Mouse (Mus musculus) kidney, embryonic 14.5 days (tissue): ENCODE results near the gene Phactr3. TPM values are rescaled to one million over a fixed set of nuclear protein-coding genes. Genes with fewer than 3 reads are reported as not detected.

Experiments used
- ATAC-seq: fragments of 200-750 bp; cut with Nextera tagmentation; 2 replicates; pipeline ENCODE4 v1.8.0; 2017; ENCODE audit warnings: moderate number of reproducible peaks, mild to moderate bottlenecking, moderate TSS enrichment, moderate library complexity; ENCODE audit not compliant: low FRiP score, low TSS enrichment
- H3K27ac ChIP-seq: fragments of 300-500 bp; sonication (generic); 2 replicates; pipeline ENCODE4 v1.5.1; 2014; ENCODE audit warnings: low read depth, mild to moderate bottlenecking, low read length, moderate library complexity, mixed read lengths
- H3K27me3 ChIP-seq: fragments of 300-500 bp; sonication (generic); 2 replicates; pipeline ENCODE4 v1.6.1; 2014; ENCODE audit warnings: mild to moderate bottlenecking, low read length; ENCODE audit not compliant: control insufficient read depth, insufficient read depth
- H3K36me3 ChIP-seq: fragments of 300-500 bp; sonication (generic); 2 replicates; pipeline ENCODE4 v1.6.1; 2014; ENCODE audit warnings: low read length, mixed read lengths; ENCODE audit not compliant: control insufficient read depth, insufficient read depth
- H3K4me1 ChIP-seq: fragments of 300-500 bp; sonication (generic); 2 replicates; pipeline ENCODE4 v1.6.1; 2014; ENCODE audit warnings: low read length, mixed read lengths; ENCODE audit not compliant: control insufficient read depth, insufficient read depth
- H3K4me2 ChIP-seq: fragments of 300-500 bp; sonication (generic); replicated peaks from 2 replicates; pipeline ENCODE4 v1.6.1; 2014; ENCODE audit warnings: low read depth, mild to moderate bottlenecking, low read length
- H3K4me3 ChIP-seq: fragments of 300-500 bp; sonication (generic); 2 replicates; pipeline ENCODE4 v1.5.1; 2014; ENCODE audit warnings: mild to moderate bottlenecking, low read length
- H3K9ac ChIP-seq: fragments of 300-500 bp; sonication (generic); 2 replicates; pipeline ENCODE4 v1.6.1; 2014; ENCODE audit warnings: low read depth, mild to moderate bottlenecking, low read length, moderate library complexity
- H3K9me3 ChIP-seq: fragments of 300-500 bp; sonication (generic); 2 replicates; pipeline ENCODE4 v1.6.1; 2016; ENCODE audit warnings: low read length; ENCODE audit not compliant: control insufficient read depth
- WGBS: fragments of 180-500 bp; shearing (Covaris S2); extraction: QIAGEN DNeasy Blood & Tissue Kit; methylation state at CpG from one replicate; pipeline ENCODE4 v1.1.7; 2014; 5-methylcytosine and 5-hydroxymethylcytosine counted together
- polyA plus RNA-seq: library from polyadenylated mRNA; unstranded; fragments of >200 nt; fragmentation: Nextera tagmentation; extraction: Ambion mirVana; gene quantifications from 2 replicates; pipeline ENCODE4 v1.2.1, GENCODE M21; 2014

The Phactr3 gene
- polyA plus RNA-seq, 1 experiment from 2014 or later, result 0.95 TPM

GRCm38 (mm10) chr2:178120651-178121374, 2.0 kb downstream of the Phactr3 start:
- H3K9me3 ChIP-seq, result no peaks in the 10 kb centered on the region
- H3K9ac ChIP-seq, result no peak overlapping the region
- H3K4me2 ChIP-seq, result no peak overlapping the region
- WGBS, result 90% methylated on average over 8 of the region's 8 CpGs
- no peak overlapping the region for H3K27ac ChIP-seq
- no peak overlapping the region for H3K4me3 ChIP-seq
- no peaks in the 10 kb centered on the region for H3K36me3 ChIP-seq
- no peak for ATAC-seq
- peaks cover 15% of the 10 kb centered on the region; the same call in 1 of the 2 replicates for H3K4me1 ChIP-seq
- peaks cover 4% of the 10 kb centered on the region; the same call in 1 of the 2 replicates for H3K27me3 ChIP-seq

DNA sequence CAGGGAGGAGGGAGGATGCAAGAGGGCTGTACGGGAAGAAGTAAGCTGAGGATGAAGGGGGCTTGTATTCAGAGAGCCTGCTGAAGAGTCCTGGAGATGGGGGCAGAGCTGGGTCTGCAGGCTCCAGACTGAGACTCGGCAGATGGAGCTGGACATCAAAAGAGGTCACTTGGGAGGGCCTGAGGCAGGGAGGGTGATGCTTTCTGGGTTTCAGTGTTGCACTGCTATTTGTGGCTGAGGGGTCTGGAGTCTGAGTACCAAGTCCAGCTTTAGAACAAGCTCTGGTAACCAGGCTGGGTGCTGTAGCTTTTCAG, 2.6 kb downstream of the Phactr3 start:
- ATAC-seq, result no peak
- Histone ChIP-seq H3K4me1 (peaks cover 15% of the 10 kb centered on the region; the same call in 1 of the 2 replicates), H3K4me3 (no peak overlapping the region), H3K36me3 (no peaks in the 10 kb centered on the region), H3K9ac (no peak overlapping the region), H3K4me2 (0 out of 2 replicates have a peak overlapping the region, but pooled peaks have one; percentile 10), H3K27ac (no peak overlapping the region), H3K27me3 (peaks cover 4% of the 10 kb centered on the region; the same call in 1 of the 2 replicates), H3K9me3 (no peaks in the 10 kb centered on the region)
- WGBS, result 8% methylated on average over 2 of the region's 2 CpGs

GRCm38 (mm10) chr2:178121946-178122665, 3.3 kb downstream of the Phactr3 start:
- no peak overlapping the region for H3K4me2 ChIP-seq
- no peak overlapping the region for H3K27ac ChIP-seq
- peaks cover 4% of the 10 kb centered on the region; the same call in 1 of the 2 replicates for H3K27me3 ChIP-seq
- no peak overlapping the region for H3K9ac ChIP-seq
- peak; percentile 71 for ATAC-seq
- WGBS, result 9% methylated on average over 4 of the region's 4 CpGs
- H3K4me3 ChIP-seq, result no peak overlapping the region
- no peaks in the 10 kb centered on the region for H3K9me3 ChIP-seq
- no peaks in the 10 kb centered on the region for H3K36me3 ChIP-seq
- peaks cover 15% of the 10 kb centered on the region; the same call in 1 of the 2 replicates for H3K4me1 ChIP-seq

DNA sequence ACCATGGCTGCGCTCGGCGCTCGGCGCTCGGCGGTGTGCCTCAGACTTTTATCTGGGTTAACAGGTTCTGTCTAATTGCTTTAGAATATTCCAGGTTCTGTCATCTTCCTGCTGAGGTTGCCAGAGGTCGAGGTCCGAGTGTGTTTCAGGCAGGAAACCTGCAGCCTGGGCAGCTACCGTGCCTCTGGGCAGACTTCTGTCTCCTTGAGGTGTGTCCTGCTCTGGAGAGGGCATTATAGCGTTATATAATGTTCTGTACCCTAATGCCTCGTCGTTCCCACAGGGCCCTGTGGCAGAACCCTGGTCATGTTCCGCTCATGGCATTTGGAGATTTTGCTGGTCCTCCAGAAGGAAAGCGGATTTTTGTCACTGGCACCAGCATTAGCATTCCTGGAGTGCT, 4.7 kb downstream of the Phactr3 start:
- 69% methylated on average over 15 of the region's 15 CpGs for WGBS
- peaks cover 15% of the 10 kb centered on the region; the same call in 1 of the 2 replicates for H3K4me1 ChIP-seq

GRCm38 (mm10) chr2:178125427-178125826, 6.7 kb downstream of the Phactr3 start:
- WGBS, result 75% methylated on average over 8 of the region's 8 CpGs
- Histone ChIP-seq H3K9me3 (no peaks in the 10 kb centered on the region), H3K4me1 (peaks cover 10% of the 10 kb centered on the region; the same call in 1 of the 2 replicates), H3K9ac (no peak overlapping the region), H3K4me3 (no peak overlapping the region), H3K36me3 (no peaks in the 10 kb centered on the region), H3K27me3 (no peaks in the 10 kb centered on the region), H3K27ac (no peak overlapping the region), H3K4me2 (no peak overlapping the region)
- no peak for ATAC-seq

More for the DNA sequence above, 4.7 kb downstream of the Phactr3 start:
- ATAC-seq, result no peak
- Histone ChIP-seq H3K9me3 (no peaks in the 10 kb centered on the region), H3K4me2 (no peak overlapping the region), H3K9ac (no peak overlapping the region), H3K4me3 (no peak overlapping the region), H3K27me3 (no peaks in the 10 kb centered on the region), H3K36me3 (no peaks in the 10 kb centered on the region), H3K27ac (no peak overlapping the region)

DNA sequence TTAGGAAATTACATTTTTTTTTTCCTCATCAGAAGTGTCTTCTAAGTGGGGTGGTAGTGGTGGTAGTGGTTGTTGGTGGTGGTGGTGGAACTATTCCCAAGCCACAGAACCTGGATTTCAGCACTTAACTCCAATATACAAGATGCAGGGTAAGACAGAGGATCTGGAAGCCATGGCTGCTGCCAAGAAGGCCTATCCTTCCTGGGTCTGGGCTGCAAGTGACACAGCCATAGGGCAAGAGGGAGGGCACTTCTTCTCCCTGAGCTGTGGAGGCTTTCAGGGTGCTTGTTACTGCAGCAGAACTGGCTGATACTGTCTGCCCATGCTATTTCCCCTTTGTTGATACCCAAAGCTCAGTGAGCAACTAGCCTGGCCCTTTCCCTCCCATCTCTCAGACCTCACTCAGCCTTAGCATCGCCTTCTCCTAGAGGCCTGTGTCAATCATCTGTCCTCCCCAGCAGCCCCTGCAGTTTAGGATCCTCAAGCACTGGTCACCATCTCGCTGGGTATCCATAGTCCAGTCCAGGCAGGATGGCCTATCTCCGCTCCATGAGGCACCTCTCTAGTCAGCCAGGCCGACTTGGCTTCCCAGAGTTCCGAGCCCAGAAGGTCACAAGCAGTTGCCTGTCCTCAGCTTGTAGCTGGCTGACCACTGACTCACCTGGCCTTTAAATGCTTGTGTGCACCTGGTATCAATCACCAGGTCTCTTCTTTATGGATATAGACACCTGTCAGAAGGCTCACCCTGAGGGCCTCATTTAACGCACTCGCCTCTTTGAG, 7.5 kb downstream of the Phactr3 start:
- H3K4me1 ChIP-seq, result peaks cover 10% of the 10 kb centered on the region; the same call in 1 of the 2 replicates
- H3K4me2 ChIP-seq, result no peak overlapping the region
- H3K9me3 ChIP-seq, result no peaks in the 10 kb centered on the region
- H3K36me3 ChIP-seq, result no peaks in the 10 kb centered on the region
- no peak for ATAC-seq
- H3K4me3 ChIP-seq, result no peak overlapping the region
- 92% methylated on average over 7 of the region's 7 CpGs for WGBS
- H3K9ac ChIP-seq, result no peak overlapping the region
- H3K27me3 ChIP-seq, result no peaks in the 10 kb centered on the region
- H3K27ac ChIP-seq, result no peak overlapping the region

DNA sequence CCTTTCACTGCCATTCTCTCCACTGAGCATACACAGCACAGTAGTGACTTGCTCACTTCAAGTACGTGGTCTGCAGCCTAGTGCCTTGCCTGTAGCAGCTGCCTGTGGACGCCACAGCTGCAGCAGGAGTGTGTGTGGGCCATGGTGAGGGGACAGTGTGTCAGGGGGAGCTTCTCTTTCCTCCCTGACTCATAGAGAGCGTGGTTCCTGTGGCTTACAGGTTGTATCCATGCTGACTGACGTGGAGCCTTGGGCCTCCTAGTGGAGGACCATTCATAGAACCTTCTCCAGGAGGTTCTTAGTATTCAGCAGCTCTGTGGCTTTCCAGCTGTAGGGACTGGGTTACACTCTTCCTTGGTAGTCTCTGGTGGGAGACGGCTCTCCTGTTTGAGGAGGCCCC, 9.8 kb downstream of the Phactr3 start:
- Histone ChIP-seq H3K4me3 (no peak overlapping the region), H3K9ac (no peak overlapping the region), H3K9me3 (no peaks in the 10 kb centered on the region), H3K4me1 (no peaks in the 10 kb centered on the region), H3K4me2 (no peak overlapping the region), H3K36me3 (no peaks in the 10 kb centered on the region), H3K27me3 (no peaks in the 10 kb centered on the region), H3K27ac (no peak overlapping the region)
- 76% methylated on average over 5 of the region's 5 CpGs for WGBS
- no peak for ATAC-seq

DNA sequence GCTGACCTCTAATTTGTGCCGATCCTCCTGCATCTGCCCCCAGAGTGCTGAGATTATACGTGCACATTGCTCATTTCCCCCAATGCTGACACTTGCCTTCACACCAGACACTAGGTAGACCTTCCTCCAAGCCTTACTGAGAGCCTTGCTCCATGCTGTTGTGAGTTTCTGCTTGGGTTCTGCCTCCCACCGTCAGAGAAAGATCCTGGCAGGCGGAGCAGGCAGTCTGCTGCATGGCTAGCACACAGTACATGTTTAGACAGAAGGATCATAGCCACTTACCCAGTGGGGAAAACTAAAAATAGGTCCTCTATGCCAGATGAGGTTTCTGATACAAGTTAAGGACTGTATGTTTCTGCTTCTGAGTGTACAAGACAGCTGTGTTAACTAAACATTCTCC, 10.4 kb downstream of the Phactr3 start:
- no peaks in the 10 kb centered on the region for H3K27me3 ChIP-seq
- H3K9ac ChIP-seq, result no peak overlapping the region
- WGBS, result 66% methylated on average over 4 of the region's 4 CpGs
- no peaks in the 10 kb centered on the region for H3K36me3 ChIP-seq
- no peak overlapping the region for H3K4me2 ChIP-seq
- H3K4me3 ChIP-seq, result no peak overlapping the region
- ATAC-seq, result no peak
- no peak overlapping the region for H3K27ac ChIP-seq
- H3K9me3 ChIP-seq, result no peaks in the 10 kb centered on the region
- H3K4me1 ChIP-seq, result no peaks in the 10 kb centered on the region
